Mouse (Mus musculus): ENCODE results near the gene Pi4ka.
A peak's percentile ranks its signal among the peaks of the same experiment; 100 is the strongest.
"Not testable (repeated sequence)": the region's sequence is repeated elsewhere in the genome, so short reads cannot be mapped to it uniquely, and the experiment has no call there.

Pi4ka gene

DNA sequence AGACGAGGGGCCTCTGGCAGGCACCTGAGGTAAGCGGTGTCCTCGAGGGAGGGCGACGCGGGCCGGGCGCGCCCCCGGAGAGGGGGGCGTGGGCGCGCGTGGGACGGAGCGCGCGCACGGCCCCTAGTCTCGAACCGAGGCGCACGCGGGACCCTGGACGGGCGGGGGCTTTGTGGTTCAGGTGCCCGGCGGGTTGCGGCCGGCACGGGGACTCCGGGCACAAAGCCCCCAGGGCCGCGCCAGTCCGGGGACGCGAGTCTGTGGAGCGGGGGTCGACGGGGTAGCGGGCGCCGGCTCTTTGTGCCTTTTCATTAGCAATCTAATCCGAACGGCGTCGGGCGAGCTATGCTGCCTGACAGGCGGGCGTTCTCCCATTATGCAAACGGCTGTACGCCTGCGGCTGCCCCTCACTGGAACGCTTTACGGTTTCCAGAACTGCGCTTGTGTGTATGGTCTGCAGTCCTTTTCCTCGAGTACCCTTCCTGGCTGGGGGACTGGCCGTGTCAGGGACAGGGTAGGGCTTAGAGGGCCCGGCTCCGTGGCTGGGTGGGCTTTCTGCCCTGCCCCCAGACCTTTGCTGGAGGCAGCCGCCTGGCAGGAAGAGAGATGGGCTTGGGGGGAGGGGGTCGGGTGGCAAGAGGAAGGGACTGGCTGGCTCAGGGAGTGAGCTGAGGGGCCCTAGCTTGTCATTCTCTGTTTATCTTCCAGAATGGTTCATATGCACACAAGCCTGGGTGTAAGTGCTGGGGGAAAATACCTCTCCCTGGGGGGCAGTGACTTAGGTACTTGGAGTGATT lies 172.2 kb downstream of the Pi4ka start:
- peak in 1 of 2 experiments; percentile 18 for DNase-seq (ENCODE audit: low spot score in 2 of 2)

DNA sequence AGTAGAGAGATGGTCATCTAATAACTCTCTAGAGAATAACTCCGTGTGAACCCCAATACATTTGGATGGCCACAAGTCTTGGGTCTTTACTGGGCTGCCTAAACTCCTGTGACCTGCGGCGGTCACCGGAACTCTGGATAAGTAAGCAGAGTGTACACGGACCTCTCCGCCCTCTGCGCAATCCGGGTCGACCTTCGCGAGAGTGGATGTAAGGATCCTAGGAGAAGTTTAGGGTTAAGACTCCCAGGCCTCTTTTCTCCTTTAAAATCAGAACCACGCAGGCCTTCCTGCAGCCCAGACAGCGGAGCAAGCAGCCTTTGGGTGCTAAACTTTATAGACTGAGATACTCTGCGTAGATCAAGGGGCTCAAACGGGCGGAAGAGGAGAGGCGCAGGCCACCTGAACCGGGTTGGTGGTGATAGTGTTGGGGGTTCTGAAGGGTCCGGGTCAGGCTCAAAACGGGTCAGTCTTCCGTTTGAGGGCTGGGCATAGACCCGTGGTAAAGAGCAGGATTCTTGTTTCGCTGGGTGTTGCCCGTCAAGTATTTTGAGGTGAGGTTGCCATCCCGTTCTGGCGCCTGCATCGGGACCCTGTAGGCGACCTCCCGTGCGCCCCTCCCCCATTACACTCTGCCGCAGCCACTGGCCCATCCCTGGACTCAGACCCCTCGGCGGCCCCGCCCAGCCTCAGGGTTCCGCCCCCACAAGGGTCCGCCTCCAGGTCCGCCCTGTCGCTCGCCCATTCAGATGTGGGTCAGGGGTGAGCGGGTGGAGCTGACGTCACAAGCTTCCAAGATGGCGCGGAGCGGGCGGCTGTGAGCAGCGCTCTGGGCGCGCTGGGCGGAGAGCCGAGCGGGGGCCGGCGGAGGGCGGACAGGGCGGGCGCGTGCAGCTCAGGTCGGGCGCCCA lies 173.1 kb downstream of the Pi4ka start, which contains the start of gene Hic2:
Gene Hic2, plus strand, starts transcription at position 779 of the 908 bp plus-strand sequence.
- DNase-seq (ENCODE audit: low spot score in 2 of 2): peak; percentile 96

DNA sequence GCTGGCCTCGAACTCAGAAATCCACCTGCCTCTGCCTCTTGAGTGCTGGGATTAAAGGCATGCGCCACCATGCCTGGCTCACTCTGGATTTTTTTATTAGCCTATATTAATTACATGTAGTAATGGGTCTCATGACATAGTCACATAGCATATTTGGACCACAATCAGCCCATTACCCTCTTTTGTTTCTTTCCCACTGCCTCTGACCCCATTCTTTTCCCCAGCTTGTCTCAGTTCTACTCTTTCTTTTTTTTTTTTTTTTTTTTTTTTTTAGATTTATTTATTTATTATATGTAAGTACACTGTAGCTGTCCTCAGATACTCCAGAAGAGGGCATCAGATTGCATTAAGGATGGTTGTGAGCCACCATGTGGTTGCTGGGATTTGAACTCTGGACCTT lies 174.6 kb downstream of the Pi4ka start:
- DNase-seq (ENCODE audit: low spot score in 2 of 2): not testable (repeated sequence)

Measured in heart, adult 9 months (tissue).